In the genomic region with DNA sequence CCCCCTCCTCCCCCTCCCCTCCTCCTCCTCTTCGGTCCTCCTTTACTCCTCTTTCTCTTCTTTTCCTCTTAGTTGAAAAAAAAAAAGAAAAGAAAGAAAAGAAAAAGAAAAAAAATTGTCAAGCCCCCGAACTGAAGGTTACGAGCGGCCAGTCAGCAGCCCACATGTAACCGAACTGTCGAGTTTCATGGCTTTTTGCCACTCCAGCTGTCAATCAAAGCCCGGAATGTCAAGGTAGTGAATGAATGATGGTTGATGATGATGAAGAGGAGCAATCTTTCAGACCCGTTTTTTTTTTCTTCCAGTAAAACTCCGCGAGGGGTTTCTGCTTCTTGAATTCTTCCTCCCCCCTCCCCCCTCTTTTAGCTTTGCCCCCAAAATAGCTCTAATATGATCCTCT, we compare ENCODE assay signal across 8 mouse cellular contexts. TPM values are rescaled to one million over a fixed set of nuclear protein-coding genes. Genes with fewer than 3 reads are reported as not detected.
DNase-seq lines count a peak whose midpoint lies in the region; ATAC-seq and TF ChIP-seq lines count a peak whose summit lies in the region.

No protein-coding gene starts in this region.

- peaks cover 7% of the 10 kb centered on the region; the same call in 1 of the 2 replicates for H3K27me3 ChIP-seq in kidney, adult 2 months (replicated peaks; ENCODE audit: control insufficient read depth, insufficient read depth, low read length)
- H3K27me3 ChIP-seq in hindbrain, embryonic 12.5 days, result peaks cover 6% of the 10 kb centered on the region; the same call in 1 of the 2 replicates
- peaks cover 7% of the 10 kb centered on the region for H3K27me3 ChIP-seq in lung, embryonic 16.5 days (ENCODE audit: control insufficient read depth, insufficient read depth, low read depth, low read length)

- H3K4me2 ChIP-seq in hindbrain, embryonic 12.5 days (replicated peaks), result peak overlapping the region; percentile 69
- peak overlapping the region; percentile 77 for H3K4me2 ChIP-seq in lung, embryonic 16.5 days (ENCODE audit: low read depth, low read length)

- H3K9me3 ChIP-seq in hindbrain, embryonic 12.5 days (replicated peaks), result no peaks in the 10 kb centered on the region
- no peaks in the 10 kb centered on the region for H3K9me3 ChIP-seq in lung, embryonic 16.5 days (ENCODE audit: control insufficient read depth, low read length)

- TF ChIP-seq POLR2A in kidney, adult 2 months (IDR thresholded peaks at IDR 0.05; ENCODE audit: low read depth, low read length), result no peak

- no peak for ATAC-seq in hindbrain, embryonic 12.5 days (ENCODE audit: low FRiP score)
- ATAC-seq in lung, embryonic 16.5 days (ENCODE audit: low read depth), result no peak

- 3% methylated on average over 10 of the region's 10 CpGs for WGBS in kidney, adult 2 months
- under 1% methylated on average over 10 of the region's 10 CpGs for WGBS in hindbrain, embryonic 12.5 days
- WGBS in lung, embryonic 16.5 days, result under 1% methylated on average over 10 of the region's 10 CpGs

- peak overlapping the region; percentile 81 for H3K4me3 ChIP-seq in kidney, adult 2 months (ENCODE audit: insufficient read depth, low read depth, low read length)
- peak overlapping the region; percentile 69 for H3K4me3 ChIP-seq in hindbrain, embryonic 12.5 days
- peak overlapping the region; percentile 62 for H3K4me3 ChIP-seq in lung, embryonic 16.5 days (ENCODE audit: low read length)

- H3K4me1 ChIP-seq in kidney, adult 2 months (ENCODE audit: control insufficient read depth, insufficient read depth, low read length), result no peaks in the 10 kb centered on the region
- H3K4me1 ChIP-seq in hindbrain, embryonic 12.5 days, result peaks cover 19% of the 10 kb centered on the region
- H3K4me1 ChIP-seq in lung, embryonic 16.5 days (replicated peaks; ENCODE audit: control insufficient read depth, insufficient read depth, low read length), result peaks cover 4% of the 10 kb centered on the region; the same call in 1 of the 2 replicates

- no peaks in the 10 kb centered on the region for H3K36me3 ChIP-seq in kidney, adult 2 months (ENCODE audit: control insufficient read depth, insufficient read depth, low read length)
- no peaks in the 10 kb centered on the region for H3K36me3 ChIP-seq in hindbrain, embryonic 12.5 days
- no peaks in the 10 kb centered on the region for H3K36me3 ChIP-seq in lung, embryonic 16.5 days (ENCODE audit: control insufficient read depth, insufficient read depth, low read length)

- H3K27ac ChIP-seq in kidney, adult 2 months (ENCODE audit: insufficient read depth, low read depth, low read length), result peak overlapping the region; percentile 94
- peak overlapping the region; percentile 98 for H3K27ac ChIP-seq in hindbrain, embryonic 12.5 days
- H3K27ac ChIP-seq in lung, embryonic 16.5 days (ENCODE audit: low read length), result peak overlapping the region; percentile 96

- peak overlapping the region; percentile 97 for H3K9ac ChIP-seq in hindbrain, embryonic 12.5 days
- peak overlapping the region; percentile 82 for H3K9ac ChIP-seq in lung, embryonic 16.5 days (ENCODE audit: low read length)

- DNase-seq in kidney, adult 2 months, result peak; percentile 61
- DNase-seq in kidney, adult 18-20 months, result no peak
- peak; percentile 54 for DNase-seq in embryo, embryonic 11.5 days (ENCODE audit: low read depth, low spot score)
- DNase-seq in cerebellum, adult 9-11 months, result no peak
- DNase-seq in yolk sac, embryonic 10.5 days (ENCODE audit: low spot score), result no peak
- no peak for DNase-seq in layer of hippocampus, adult 9-10 months (ENCODE audit: low spot score)

- no peak for TF ChIP-seq CTCF in kidney, adult 2 months (conservative IDR thresholded peaks at IDR 0.05; ENCODE audit: insufficient read depth, insufficient read length, low read depth, low read length)

RNA-seq across cellular contexts. Expression of gene Meis2, which starts 0.6 kb away (rescaled TPM):
- 28.5 and 32.2 TPM in 2 replicates for polyA plus RNA-seq in kidney, adult 2 months (2012; rRNA removed)
- 130 and 155 TPM in 2 replicates for polyA plus RNA-seq in hindbrain, embryonic 12.5 days (2016; fragmentation: Nextera tagmentation; extraction: Ambion mirVana)
- polyA plus RNA-seq in lung, embryonic 16.5 days (2015; fragmentation: Nextera tagmentation; extraction: Ambion mirVana), result 21.5 and 24.2 TPM in 2 replicates

Comparison
In these comparisons a context has a peak if more than half of its experiments do, and no peak if none do; other contexts are left out.
1. DNase-seq: peak in kidney, adult 2 months (single experiment) and embryo, embryonic 11.5 days (single experiment); none in kidney, adult 18-20 months (single experiment), cerebellum, adult 9-11 months (single experiment), yolk sac, embryonic 10.5 days (single experiment) and layer of hippocampus, adult 9-10 months (single experiment).
2. Peak in every context shown above with its lines, with median percentiles within 50 percentile points of each other: H3K27ac ChIP-seq and H3K4me3 ChIP-seq.